8 mouse cellular contexts compared by ENCODE assay signal in the genomic region with DNA sequence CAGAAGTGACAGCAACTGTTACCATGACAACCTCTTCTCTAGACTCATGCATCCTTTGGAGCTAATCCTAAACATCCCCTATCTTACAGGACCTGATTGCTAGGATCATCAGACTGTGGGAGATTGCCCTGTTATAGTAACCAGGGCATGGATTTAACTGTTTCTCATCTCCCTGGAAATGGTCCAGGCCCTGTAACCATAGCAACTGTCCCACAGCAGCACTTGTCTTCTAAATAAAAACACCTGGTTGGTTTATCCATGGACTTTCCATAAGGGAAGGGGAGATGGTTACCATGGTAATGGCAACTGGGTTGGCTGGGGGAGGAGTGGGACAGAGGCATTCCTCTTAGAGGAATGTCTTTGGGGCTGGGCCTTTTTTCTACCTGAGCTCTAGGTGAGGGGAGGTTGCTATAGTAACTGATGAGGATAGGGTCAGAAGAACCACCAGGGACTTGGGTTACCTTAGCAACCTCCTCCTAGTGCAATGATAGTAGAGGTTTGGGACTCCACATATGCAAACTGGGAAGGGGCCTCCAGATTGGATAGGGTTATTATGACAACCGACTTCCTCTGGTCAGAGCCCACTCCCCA. TPM values are rescaled to one million over a fixed set of nuclear protein-coding genes. Genes with fewer than 3 reads are reported as not detected.
A peak's percentile ranks its signal among the peaks of the same experiment; 100 is the strongest.
DNase-seq lines count a peak whose midpoint lies in the region; ATAC-seq and TF ChIP-seq lines count a peak whose summit lies in the region.

TSS of gene Strn4 (plus strand) at position 539 of the 591 bp plus-strand sequence.

- H3K27ac ChIP-seq in spleen, adult 2 months (ENCODE audit: insufficient read depth, low read length) = peak within 1 kb of the TSS; percentile 86
- H3K27ac ChIP-seq in forebrain, embryonic 15.5 days (replicated peaks) = peak within 1 kb of the TSS; percentile 97
- H3K27ac ChIP-seq in hindbrain, embryonic 14.5 days = peak within 1 kb of the TSS; percentile 100
- peak within 1 kb of the TSS; percentile 96 for H3K27ac ChIP-seq in liver, embryonic 11.5 days (ENCODE audit: low read depth, low read length)

- peaks cover 17% of the 10 kb centered on the region for H3K4me1 ChIP-seq in spleen, adult 2 months (ENCODE audit: control insufficient read depth, insufficient read depth, insufficient read length)
- peaks cover 61% of the 10 kb centered on the region for H3K4me1 ChIP-seq in forebrain, embryonic 15.5 days
- peaks cover 70% of the 10 kb centered on the region for H3K4me1 ChIP-seq in hindbrain, embryonic 14.5 days (replicated peaks; ENCODE audit: control insufficient read depth, insufficient read depth, low read length)
- peaks cover 41% of the 10 kb centered on the region for H3K4me1 ChIP-seq in liver, embryonic 11.5 days (replicated peaks; ENCODE audit: control insufficient read depth, insufficient read depth, low read length)

- TF ChIP-seq POLR2A in spleen, adult 2 months (IDR thresholded peaks at IDR 0.05; ENCODE audit: low read depth, low read length) = no peak
- no peak for TF ChIP-seq POLR2A in brain, embryonic 14.5 days (IDR thresholded peaks at IDR 0.05; ENCODE audit: borderline replicate concordance, extremely low read depth, insufficient read depth, insufficient read length, poor library complexity, severe bottlenecking)

- peak; percentile 68 for ATAC-seq in forebrain, embryonic 15.5 days (replicated peaks)
- peak; percentile 85 for ATAC-seq in hindbrain, embryonic 14.5 days (ENCODE audit: low FRiP score)
- no peak for ATAC-seq in liver, embryonic 11.5 days (replicated peaks; ENCODE audit: low FRiP score)

- H3K27me3 ChIP-seq in spleen, adult 2 months (ENCODE audit: control insufficient read depth, insufficient read depth, low read length) = no peaks in the 10 kb centered on the region
- 0 out of 2 replicates have a peak, but pooled peaks cover 10% of the 10 kb centered on the region for H3K27me3 ChIP-seq in forebrain, embryonic 15.5 days
- peaks cover 5% of the 10 kb centered on the region for H3K27me3 ChIP-seq in hindbrain, embryonic 14.5 days (ENCODE audit: control insufficient read depth, insufficient read depth, low read length)
- H3K27me3 ChIP-seq in liver, embryonic 11.5 days (replicated peaks; ENCODE audit: control insufficient read depth, insufficient read depth, low read length) = peaks cover 20% of the 10 kb centered on the region

- peak within 1 kb of the TSS; percentile 95 for H3K9ac ChIP-seq in forebrain, embryonic 15.5 days (replicated peaks)
- H3K9ac ChIP-seq in hindbrain, embryonic 14.5 days = peak within 1 kb of the TSS; percentile 99
- peak within 1 kb of the TSS; percentile 98 for H3K9ac ChIP-seq in liver, embryonic 11.5 days (ENCODE audit: low read depth, low read length)

- H3K36me3 ChIP-seq in spleen, adult 2 months (ENCODE audit: control insufficient read depth, insufficient read depth, low read length) = peaks cover 11% of the 10 kb centered on the region
- no peaks in the 10 kb centered on the region for H3K36me3 ChIP-seq in forebrain, embryonic 15.5 days
- H3K36me3 ChIP-seq in hindbrain, embryonic 14.5 days (replicated peaks; ENCODE audit: control insufficient read depth, insufficient read depth) = 0 out of 2 replicates have a peak, but pooled peaks cover 5% of the 10 kb centered on the region
- H3K36me3 ChIP-seq in liver, embryonic 11.5 days (ENCODE audit: control insufficient read depth, insufficient read depth, low read length) = peaks cover 5% of the 10 kb centered on the region; the same call in 1 of the 2 replicates

- peak within 1 kb of the TSS; percentile 96 for H3K4me3 ChIP-seq in spleen, adult 2 months (ENCODE audit: extremely low read depth, insufficient read depth, insufficient read length)
- peak within 1 kb of the TSS; percentile 76 for H3K4me3 ChIP-seq in forebrain, embryonic 15.5 days
- peak within 1 kb of the TSS; percentile 94 for H3K4me3 ChIP-seq in hindbrain, embryonic 14.5 days (replicated peaks; ENCODE audit: low read length)
- H3K4me3 ChIP-seq in liver, embryonic 11.5 days (ENCODE audit: low read depth, low read length) = peak within 1 kb of the TSS; percentile 97

- H3K9me3 ChIP-seq in forebrain, embryonic 15.5 days = no peaks in the 10 kb centered on the region
- H3K9me3 ChIP-seq in hindbrain, embryonic 14.5 days (ENCODE audit: control insufficient read depth, low read length) = no peaks in the 10 kb centered on the region
- no peaks in the 10 kb centered on the region for H3K9me3 ChIP-seq in liver, embryonic 11.5 days (ENCODE audit: control insufficient read depth, low read length)

- peak within 1 kb of the TSS; percentile 83 for H3K4me2 ChIP-seq in forebrain, embryonic 15.5 days (replicated peaks)
- peak within 1 kb of the TSS; percentile 89 for H3K4me2 ChIP-seq in hindbrain, embryonic 14.5 days (replicated peaks)
- H3K4me2 ChIP-seq in liver, embryonic 11.5 days = peak within 1 kb of the TSS; percentile 98

- no peak for TF ChIP-seq CTCF in spleen, adult 2 months (IDR thresholded peaks at IDR 0.05; ENCODE audit: extremely low read depth, insufficient read depth, insufficient read length, insufficient replicate concordance)
- no peak for TF ChIP-seq CTCF in brain, embryonic 14.5 days (IDR thresholded peaks at IDR 0.05; ENCODE audit: borderline replicate concordance, extremely low read depth, insufficient read depth, insufficient read length)

- no peak for DNase-seq in spleen, adult 2 months (ENCODE audit: low read depth in 1 of 2, low spot score in 2 of 2)
- DNase-seq in spleen, adult 12 weeks (ENCODE audit: low spot score) = no peak
- DNase-seq in brain, embryonic 14.5 days (ENCODE audit: low read depth) = peak; percentile 96
- DNase-seq in hindbrain, embryonic 14.5 days (ENCODE audit: low spot score) = peak; percentile 85
- no peak for DNase-seq in liver, embryonic 11.5 days (ENCODE audit: low spot score)
- DNase-seq in retina, embryonic 14.5 days (ENCODE audit: low spot score) = peak; percentile 69
- no peak for DNase-seq in urinary bladder, postnatal 10 days (ENCODE audit: low spot score)

- 10% methylated on average over 1 of the region's 1 CpGs for WGBS in spleen, adult 2 months
- 0% methylated on average over 1 of the region's 1 CpGs for WGBS in forebrain, embryonic 15.5 days
- 0% methylated on average over 1 of the region's 1 CpGs for WGBS in hindbrain, embryonic 14.5 days
- WGBS in liver, embryonic 11.5 days = 30% methylated on average over 1 of the region's 1 CpGs

RNA-seq across cellular contexts. Expression of gene Strn4, which starts in this region (rescaled TPM):
- 121 and 148 TPM in 2 replicates for polyA plus RNA-seq in spleen, adult 2 months (2012; rRNA removed)
- 306 and 379 TPM in 2 replicates for polyA plus RNA-seq in brain, embryonic 14.5 days (2012; rRNA removed)
- 185 and 193 TPM in 2 replicates for polyA plus RNA-seq in forebrain, embryonic 15.5 days (2015; fragmentation: Nextera tagmentation; extraction: Ambion mirVana)
- polyA plus RNA-seq in hindbrain, embryonic 14.5 days (2014; fragmentation: Nextera tagmentation; extraction: Ambion mirVana) = 174 and 197 TPM in 2 replicates
- 74.8 and 80.9 TPM in 2 replicates for polyA plus RNA-seq in liver, embryonic 11.5 days (2014; fragmentation: Nextera tagmentation; extraction: Ambion mirVana)

Comparison
In these comparisons a context has a peak if more than half of its experiments do, and no peak if none do; other contexts are left out.
1. DNase-seq: peak in brain, embryonic 14.5 days (single experiment), hindbrain, embryonic 14.5 days (single experiment) and retina, embryonic 14.5 days (single experiment); none in spleen, adult 2 months (0 of 2), spleen, adult 12 weeks (single experiment), liver, embryonic 11.5 days (single experiment) and urinary bladder, postnatal 10 days (single experiment).
2. Peak in every context shown above with its lines, with median percentiles within 50 percentile points of each other: H3K27ac ChIP-seq, H3K4me3 ChIP-seq, H3K4me2 ChIP-seq and H3K9ac ChIP-seq.